Mouse (Mus musculus) mature B cell (primary cell): Measurements from ENCODE around the gene Cdk14.

Experiments
- in situ Hi-C: fragments of 300-500 bp; cut with MboI; formaldehyde crosslinking; loops from 2 replicates; pipeline ENCODE4 v1.14.3; 2019

Cdk14 gene

DNA sequence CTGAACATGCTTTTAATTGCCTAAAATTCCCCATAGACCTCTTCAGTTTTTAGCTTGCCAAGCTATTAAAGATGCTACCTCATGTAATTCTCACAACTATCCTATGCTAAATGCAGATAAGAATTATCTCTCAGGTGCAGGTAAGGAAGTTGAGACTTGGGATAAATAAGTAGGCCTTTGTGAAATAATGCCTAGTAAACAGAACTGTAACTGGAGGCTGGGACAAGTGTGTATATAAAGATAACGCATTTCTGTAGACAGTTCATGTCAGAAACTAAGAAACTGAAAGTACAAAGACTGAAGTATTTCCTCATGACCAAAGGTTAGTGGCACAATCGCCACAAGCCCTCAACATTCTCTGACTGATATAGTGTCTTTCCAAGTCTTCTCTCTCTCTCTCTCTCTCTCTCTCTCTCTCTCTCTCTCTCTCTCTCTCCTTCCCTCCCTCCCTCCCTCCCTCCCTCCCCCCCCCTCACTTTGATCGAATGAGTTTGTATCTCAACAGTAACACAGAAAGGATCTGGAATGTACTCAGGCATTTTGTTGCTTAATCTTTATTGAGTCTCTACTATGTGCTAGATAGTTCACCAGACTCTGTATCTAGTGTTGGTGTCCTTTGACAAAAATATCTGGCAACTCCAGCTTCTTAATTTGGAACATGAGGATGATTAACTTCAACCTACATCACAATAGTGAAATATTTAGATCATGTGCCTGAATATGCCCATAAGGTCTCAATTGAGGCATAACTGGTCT, 233.9 kb downstream of the Cdk14 start:
- in situ Hi-C loops: no loop called here

DNA sequence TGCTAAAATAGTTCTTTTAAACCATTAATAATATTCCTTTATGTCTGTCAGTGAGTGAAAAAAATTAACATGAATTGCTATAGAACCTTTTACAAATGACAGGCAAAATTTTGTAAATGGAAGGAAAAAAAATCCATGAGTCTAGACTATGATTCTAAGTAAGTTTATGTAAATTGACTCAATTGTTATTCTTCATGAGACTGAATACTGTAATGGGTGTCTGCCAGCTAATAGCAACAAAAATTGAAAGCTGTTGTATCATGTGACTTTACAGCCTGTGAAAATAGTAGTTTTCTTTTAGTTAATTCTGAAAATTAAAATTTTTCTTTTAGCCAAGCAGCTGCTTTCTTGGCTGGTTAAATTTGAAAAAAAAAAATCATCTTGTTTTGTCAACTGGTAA, 234.6 kb downstream of the Cdk14 start:
- in situ Hi-C loops: no loop called here

DNA sequence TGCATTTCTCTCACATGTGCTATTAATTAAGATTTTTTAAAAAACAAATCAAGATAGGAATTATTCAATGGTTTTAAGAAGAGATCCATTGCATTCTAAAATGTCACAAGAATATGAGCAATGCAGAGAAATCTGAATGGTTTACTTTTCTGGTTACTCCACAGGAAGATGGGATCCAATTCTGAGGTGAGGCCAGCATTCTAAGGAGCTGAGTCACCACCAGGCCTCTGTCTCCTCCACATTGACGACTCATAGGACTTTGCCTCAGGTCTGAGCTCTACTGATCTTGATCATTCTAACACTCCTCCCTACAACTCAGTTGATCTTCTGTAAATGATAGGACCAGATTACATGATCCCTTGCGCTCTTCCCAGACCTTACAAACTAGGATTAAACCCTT, 239.4 kb downstream of the Cdk14 start:
- in situ Hi-C loops: no loop called here

DNA sequence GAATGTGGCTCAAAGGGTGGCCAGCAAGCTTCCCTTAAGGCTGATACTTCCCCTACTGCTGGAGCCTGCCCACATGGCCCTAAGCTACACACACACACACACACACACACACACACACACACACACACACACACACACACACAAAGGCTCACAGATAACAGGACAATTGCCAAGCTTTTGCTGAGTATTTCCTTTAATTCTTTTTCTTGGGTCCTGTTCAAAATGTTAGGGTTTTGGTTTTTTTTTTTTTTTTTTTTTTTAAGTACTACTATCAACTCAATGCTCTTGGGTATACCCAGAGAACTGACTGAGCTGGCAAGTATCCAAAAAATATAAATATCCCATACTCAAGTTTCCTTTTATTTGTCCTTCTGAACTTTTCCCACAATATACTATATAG, 239.8 kb downstream of the Cdk14 start:
- in situ Hi-C loops: no loop called here

DNA sequence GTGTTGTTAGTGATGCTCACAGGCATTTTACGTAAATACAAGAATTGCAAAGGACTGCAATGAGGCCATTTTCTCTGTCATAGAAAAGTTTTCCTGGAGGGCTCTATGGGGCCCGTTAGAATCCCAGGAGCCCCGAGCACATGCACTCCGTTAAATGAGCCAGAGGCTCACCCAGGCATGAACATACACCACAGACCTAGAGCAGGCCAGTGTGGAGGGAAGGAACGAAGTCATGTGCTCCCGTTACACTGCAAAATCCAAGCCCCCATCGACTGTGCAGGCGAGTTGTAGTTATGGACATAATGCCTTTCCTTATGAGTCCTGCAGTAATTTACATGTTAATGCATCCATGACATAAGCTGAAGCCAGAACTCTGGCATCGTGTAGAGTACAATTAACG, 244.1 kb downstream of the Cdk14 start:
- in situ Hi-C loops: no loop called here

DNA sequence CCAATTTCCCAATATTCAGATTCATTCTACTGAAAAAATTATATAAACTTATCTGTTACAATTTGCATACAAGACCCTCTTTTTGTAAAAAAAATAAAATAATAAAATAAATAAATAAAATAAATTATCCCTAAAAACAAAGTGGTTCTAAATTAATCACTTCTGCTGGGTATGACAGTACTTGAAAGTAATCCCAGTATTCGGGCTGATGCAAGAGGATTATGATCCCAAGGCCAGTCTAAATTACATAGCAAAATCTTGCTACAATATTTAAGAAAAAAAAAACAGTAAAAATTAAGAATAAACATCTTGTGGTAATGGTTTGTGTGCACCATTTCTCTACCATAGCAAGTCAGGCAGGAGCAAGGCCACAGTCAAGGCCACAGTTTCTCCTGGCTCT, 244.5 kb downstream of the Cdk14 start:
- in situ Hi-C loops: no loop called here

DNA sequence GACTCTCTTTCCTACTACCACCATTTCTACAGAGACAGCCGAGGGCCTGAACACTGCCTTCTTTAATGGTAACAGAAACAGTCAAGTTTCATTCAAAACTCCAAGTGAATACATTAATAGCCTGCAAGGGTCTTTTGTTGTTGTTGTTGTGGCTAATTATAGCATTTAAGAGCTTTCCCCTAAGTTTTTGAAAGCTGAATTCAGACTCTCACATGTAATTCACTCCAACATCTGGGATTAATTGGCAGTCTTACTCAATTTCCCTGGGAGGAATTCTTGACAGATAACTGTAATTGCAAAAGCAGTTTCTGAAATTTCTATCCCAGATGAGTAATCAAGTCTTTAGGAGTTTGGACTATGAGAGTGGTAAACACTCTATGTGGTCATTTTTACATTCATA, 245.0 kb downstream of the Cdk14 start:
- in situ Hi-C loops: no loop called here

DNA sequence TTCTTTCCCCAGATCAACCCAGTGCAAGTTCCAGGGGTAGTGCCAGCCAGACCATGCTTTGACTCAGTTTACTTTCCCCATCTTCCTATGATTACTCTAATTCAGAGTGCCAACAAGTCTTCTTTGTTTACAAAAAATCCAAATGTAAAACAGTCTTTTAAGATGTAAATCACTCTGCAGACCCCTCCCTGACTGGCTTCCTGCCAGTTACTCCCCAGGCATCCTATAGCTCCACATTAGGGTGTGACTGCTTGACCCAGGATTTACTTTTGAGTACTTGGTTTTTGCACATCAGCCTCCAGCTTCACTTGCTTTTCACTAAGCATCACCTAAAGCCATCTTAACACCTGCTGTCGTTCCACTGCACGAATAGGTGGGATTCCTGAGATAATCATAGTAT, 254.0 kb downstream of the Cdk14 start:
- in situ Hi-C loops: no loop called here

DNA sequence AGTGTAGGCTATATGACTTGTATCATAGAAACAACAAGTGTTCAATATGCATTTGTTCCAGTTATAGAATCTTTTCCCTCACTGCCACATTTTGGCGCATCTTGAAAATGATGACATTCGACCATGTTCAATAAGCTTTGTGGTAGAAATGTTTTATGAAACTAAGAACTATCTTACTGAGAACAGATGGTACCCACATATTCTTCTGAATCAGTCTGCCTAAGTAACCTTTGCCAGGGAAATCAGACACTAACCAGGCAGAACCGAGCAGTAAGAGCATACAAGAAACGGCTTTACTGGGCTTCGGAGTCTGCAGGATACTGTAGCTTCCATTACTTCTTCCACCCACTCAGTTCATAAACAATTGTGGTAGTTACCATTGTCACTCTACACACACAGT, 255.8 kb downstream of the Cdk14 start:
- in situ Hi-C loops: no loop called here

DNA sequence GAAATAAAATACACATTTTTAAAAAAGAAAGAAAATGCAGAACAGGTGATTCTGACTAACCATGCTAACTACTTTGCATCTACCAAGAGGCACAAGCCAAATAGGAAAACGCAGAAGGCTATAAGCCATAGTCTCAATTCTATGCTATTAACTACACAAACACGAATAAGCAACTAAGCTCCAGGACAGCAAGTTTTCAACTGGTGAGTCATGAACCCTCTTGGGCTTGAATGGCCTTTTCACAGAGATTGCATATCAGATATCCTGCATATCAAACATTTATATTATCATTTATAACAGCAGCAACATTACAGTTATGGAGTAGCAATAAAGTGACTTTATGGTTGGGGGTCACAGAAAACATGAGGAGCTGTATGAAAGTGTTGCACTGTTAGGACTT, 256.3 kb downstream of the Cdk14 start:
- in situ Hi-C loops: no loop called here

DNA sequence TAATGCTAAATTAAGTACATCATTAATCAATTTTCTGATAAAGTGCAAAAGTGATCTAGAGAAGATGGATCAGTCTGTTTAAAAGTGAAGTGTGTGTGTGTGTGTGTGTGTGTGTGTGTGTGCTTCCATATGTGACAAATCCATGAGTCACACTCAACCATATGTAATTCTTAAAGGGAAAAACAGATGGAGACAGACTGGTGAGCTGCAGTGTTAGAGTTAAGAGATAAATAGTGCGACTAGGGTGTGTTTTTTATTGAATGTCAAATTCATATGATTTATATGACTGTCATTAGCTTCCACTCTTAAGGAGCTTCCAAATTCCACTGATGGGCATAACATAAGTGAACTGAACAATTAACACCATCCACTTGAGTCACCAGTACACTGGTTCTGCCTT, 260.6 kb downstream of the Cdk14 start:
- in situ Hi-C loops: no loop called here

DNA sequence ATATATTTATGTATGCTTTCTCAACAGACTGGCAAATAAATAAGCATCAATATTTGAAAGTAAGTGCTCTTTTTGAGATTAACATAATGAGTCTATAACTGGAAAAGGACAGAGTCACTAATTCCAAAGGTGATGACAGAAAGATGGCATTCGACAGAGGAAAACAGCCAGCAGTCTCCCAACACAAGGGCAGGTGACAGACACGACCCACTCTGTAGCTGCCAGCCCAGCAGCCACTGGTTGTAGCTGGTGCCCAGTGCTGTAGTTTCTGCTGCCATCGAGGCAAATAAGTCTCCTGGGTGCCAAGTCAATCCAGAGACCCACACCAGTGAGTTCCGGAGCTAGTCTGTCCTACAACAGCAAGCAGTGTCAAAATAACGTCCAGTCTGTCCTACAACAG, 280.3 kb downstream of the Cdk14 start:
- in situ Hi-C loops: no loop called here

DNA sequence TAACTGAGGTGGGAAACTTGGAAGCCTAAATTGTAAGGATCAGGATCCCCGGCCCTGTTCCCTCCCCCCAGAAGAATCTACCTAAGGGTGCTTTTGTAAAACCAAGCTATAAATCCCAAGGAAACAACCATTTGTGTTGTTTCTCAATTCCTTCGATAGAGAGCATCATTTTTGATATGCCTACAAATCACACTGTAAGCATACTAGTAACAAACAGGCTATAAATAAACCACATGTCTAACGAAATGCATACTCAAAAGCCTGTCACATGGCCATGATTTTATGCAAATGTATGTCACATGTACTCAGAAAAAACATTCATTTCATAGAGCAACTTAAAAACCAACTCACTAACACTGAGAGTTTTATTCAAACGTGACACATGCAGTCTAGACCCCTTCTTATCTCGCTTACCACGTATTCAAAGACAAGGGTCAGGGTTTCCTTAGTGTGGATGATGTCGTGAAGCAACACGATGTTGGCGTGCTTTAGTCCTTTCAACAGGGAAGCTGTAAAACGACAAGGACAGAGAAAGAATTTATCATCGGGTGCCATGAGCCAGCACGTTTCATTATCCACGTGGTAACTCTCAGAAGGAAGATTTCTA, 285.1 kb downstream of the Cdk14 start:
- in situ Hi-C loops: no loop called here

DNA sequence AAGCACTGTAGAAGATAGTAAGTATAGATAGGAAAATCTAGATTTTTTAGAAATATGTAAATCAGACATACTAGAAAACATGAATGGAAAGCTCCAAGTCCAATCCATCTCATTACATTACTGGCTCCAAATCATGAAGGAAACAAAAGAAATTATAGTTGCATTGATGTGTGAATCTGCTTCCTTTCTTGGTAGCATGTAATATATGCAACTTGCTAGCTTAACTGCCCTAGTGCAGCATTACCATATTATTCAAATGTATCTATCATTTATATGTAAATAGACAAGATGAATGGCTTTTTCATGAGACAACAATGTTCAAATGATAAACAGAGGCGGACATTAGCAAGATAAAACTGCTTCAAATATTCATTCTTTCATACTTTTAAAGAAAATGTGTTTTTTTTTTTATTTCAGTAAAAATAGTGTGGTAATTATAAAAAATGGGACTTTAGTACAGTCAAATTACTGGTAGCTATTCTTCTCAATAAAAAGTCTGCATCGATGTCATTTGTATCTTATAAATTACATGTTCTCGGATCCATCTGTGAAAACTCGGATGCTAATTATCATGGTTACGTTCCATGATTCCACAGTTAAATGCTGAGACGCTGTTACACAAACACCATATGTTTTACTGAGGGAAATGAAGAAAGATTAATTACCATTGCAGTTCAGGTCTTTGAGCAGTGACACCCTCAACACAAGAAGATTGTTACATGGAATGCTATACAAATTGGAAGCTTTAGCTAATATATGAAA, 285.8 kb downstream of the Cdk14 start:
- in situ Hi-C loops: no loop called here

DNA sequence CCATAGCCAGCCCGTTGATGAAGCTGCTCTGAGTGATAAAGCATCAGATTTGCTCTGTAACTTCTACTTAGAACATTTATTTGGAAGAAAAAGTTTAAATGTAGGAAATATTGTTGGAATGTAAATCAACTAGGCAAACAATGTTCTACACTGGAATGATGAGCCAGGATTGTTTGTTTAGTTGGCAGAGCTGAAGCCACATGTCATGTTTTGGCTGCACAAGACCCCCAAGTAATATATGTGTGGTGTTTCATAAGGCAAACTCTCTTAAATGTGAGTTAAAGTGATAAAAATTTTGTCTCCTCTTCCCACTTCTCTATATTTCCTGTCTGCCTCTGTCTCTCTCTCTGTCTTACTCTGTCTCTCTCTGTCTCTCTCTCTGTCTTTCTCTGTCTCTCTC, 291.3 kb downstream of the Cdk14 start:
- in situ Hi-C loops: no loop called here

DNA sequence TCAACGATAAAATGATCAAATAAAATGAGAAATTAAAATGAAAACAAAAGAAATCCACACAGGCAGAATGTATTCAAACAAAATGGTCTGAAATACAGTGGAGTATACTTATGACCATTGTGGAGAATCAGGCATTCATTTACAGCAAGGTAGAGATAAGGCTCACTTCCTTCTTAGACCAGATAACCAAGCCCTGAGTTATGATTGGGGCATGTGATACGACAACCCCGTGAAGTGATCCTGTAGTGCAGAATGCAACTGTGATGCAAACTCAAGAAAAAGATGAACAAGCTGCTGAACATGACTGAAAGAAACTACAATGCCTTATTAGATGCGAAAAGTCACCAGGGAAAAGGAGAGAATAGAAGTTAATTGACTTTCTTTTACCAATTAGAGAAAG, 295.5 kb downstream of the Cdk14 start:
- in situ Hi-C loops: no loop called here

DNA sequence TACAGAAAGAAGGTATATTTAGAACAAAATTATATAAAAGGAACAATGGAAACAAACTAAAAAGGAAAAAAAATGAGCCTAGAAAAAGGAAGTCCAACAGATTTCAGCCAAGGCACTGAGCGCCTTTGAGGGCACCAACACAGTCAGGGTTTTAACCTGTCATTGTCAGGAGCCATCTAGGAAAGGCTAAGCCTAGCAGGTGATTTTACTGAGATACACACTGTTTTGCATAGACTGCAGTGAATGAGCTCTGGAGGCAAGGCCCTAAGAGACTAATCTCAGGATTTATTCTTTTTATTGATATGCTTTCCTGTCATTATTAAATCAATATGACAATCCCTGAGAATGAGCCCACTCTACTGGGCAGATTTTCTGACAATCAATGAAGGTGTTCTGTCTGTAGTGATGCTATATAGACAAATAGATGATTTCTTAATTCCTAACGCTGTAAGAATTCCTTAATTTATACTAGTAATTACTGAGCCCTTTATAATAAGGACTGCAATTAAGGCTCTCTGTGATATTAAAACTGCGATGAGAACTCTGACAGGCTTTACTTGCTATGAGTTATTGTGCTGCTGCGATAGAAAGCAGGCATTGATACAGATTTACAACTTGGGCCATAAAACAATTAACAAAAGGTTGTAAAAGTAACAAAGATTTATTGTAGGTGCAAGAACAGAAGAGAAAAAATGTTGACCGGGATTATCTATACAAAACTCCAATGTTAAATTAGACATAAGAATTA, 303.2 kb downstream of the Cdk14 start:
- in situ Hi-C loops: no loop called here

DNA sequence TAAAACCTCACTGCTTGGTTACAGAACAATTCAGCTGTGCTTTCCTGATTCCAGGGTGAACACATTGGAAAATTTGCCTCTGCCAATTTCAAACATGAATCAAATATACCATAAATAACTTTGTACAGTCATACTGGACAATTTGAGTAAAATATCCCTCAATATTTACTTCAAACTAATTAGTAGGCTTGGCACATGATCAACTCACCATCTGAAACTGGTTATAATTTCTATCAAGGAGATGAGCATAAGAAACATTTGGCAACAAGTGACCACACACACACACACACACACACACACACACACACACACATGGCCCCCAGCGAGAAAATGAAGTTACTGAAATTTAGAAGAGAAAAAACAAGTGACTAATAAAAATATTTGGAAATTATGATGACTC, 304.6 kb downstream of the Cdk14 start:
- in situ Hi-C loops: no loop called here

DNA sequence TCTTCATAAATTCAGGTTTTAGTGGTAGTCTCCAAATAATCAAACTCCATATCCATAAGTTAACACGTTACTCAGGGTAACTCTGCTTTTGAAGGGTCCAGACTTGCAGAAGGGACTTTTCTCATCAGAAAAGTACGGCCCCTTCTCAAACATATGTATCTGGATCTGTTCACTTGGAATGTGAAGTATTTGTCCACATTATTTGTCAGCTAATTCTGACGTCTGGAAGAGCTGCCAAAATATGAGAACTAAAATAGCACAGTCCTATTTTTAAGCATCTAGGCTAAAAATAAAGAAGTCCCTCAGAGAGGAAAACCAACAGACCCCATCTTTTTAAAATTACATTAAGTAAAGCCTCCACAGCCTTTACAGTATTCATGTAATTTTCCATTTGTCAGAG, 310.5 kb downstream of the Cdk14 start:
- in situ Hi-C loops: no loop called here

DNA sequence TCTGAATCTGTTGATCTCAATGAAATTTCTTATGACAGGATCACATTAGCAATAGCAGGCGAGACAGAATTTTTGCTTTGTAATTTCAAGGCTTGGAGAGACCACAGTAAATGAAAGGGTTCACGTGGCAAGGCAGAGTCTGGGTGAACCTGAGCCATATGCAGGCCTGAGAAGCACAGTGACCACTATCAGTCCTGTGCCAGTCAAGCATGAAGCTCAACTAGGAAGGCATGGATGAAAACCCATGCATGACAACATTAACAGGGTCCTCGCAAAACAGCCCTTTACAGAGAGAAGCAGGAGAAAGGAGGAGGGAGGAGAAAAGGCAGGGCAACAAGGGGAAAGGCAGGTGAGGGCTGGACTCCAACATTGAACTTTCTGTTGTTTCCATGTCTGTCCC, 311.1 kb downstream of the Cdk14 start:
- in situ Hi-C loops: no loop called here

DNA sequence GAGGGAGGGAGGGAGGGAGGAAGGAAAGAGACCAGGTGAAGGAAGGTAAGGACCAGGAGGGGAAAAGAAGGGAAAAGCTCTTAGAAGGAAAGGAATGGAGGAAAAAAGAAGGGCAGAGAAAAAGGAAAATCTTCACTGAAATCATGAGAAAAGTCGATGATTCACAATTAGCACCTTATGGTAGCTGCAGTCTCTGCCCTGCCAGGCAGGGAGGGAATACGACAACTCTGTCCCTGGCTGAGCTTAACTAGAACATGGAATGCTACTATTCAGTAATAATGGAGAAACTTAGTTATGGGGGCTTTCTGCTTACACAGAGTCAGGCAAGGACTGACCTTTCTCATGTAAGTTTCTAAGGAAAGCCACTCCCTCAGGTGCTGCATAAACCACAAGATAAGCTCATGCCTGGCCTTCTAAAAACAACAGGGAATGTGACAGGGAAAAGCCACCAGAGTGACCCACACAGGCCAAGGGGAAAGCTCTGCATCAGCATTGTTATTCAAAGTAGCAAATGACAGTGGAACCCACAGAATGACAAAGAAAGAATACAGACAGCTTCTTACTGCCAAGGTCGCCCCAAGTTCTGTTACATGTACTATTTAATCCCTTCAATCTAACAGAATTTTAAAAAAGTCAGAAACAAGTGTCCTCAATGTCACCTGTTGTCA, 323.7 kb downstream of the Cdk14 start:
- in situ Hi-C loops: no loop called here

DNA sequence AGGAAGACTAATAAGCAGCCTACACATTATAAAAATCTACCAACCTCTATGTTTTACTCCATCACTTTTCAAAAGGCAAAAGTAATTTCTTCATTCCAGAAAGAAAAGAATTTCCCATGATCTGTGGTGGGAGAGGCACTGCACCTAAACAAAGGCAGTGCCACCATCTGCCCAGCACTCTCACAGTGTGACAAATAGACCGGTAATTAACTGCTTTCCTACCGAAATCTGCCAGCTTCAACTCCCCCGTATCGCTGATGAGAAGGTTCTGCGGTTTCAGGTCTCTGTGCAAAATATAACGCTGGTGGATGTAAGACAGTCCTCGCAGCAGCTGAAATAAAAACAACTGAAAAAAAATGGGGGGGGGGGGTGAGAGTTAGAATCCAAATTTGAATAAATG, 327.4 kb downstream of the Cdk14 start:
- in situ Hi-C loops: no loop called here
